ENCODE assay signal across 20 mouse cellular contexts in genomic region chr7:131653416-131653815, GRCm38 (mm10).
A peak's percentile ranks its signal among the peaks of the same experiment; 100 is the strongest.
DNase-seq lines count a peak whose midpoint lies in the region; ATAC-seq lines count a peak whose summit lies in the region.
"Had no signal": no experiment of that assay in that cellular context is flagged by ENCODE, and none has a peak within 500 bp of the region (broad histone marks: within the 10 kb centered on the region; RNA-seq: fewer than 3 reads in every experiment).

No protein-coding gene starts in this region.

- no peaks in the 10 kb centered on the region for H3K27me3 ChIP-seq in midbrain, embryonic 11.5 days (ENCODE audit: control insufficient read depth, insufficient read depth, low read length)
- no peaks in the 10 kb centered on the region; the same call in 1 of the 2 replicates for H3K27me3 ChIP-seq in midbrain, embryonic 14.5 days (ENCODE audit: control insufficient read depth, insufficient read depth, low read length)
- H3K27me3 ChIP-seq: embryonic facial prominence, embryonic 12.5 days had no signal

- ATAC-seq in midbrain, embryonic 11.5 days (ENCODE audit: low FRiP score): no peak
- no peak for ATAC-seq in midbrain, embryonic 14.5 days (ENCODE audit: low FRiP score, low TSS enrichment)
- ATAC-seq: CD4-positive, CD25-positive, alpha-beta regulatory T cell, adult 4 months; forebrain, embryonic 13.5 days; forebrain, embryonic 15.5 days; forebrain, postnatal 0 days had no signal

- no peak overlapping the region for H3K9ac ChIP-seq in midbrain, embryonic 11.5 days (ENCODE audit: low read length)
- H3K9ac ChIP-seq in midbrain, embryonic 14.5 days (replicated peaks; ENCODE audit: low read length): no peak overlapping the region
- H3K9ac ChIP-seq: embryonic facial prominence, embryonic 12.5 days; forebrain, embryonic 13.5 days; forebrain, embryonic 15.5 days; forebrain, postnatal 0 days had no signal

- H3K27ac ChIP-seq in midbrain, embryonic 11.5 days (ENCODE audit: low read depth, low read length): no peak overlapping the region
- no peak overlapping the region for H3K27ac ChIP-seq in midbrain, embryonic 14.5 days (replicated peaks; ENCODE audit: low read depth, low read length)
- H3K27ac ChIP-seq: embryonic facial prominence, embryonic 10.5 days; embryonic facial prominence, embryonic 12.5 days; forebrain, embryonic 13.5 days; forebrain, embryonic 15.5 days had no signal

- no peaks in the 10 kb centered on the region for H3K4me1 ChIP-seq in midbrain, embryonic 11.5 days (ENCODE audit: control insufficient read depth, insufficient read depth, low read length)
- 0 out of 2 replicates have a peak, but pooled peaks cover 5% of the 10 kb centered on the region for H3K4me1 ChIP-seq in midbrain, embryonic 14.5 days (ENCODE audit: control insufficient read depth, insufficient read depth, low read length)

- H3K36me3 ChIP-seq in midbrain, embryonic 11.5 days (ENCODE audit: control insufficient read depth, insufficient read depth, low read length): no peaks in the 10 kb centered on the region
- no peaks in the 10 kb centered on the region for H3K36me3 ChIP-seq in midbrain, embryonic 14.5 days (ENCODE audit: control insufficient read depth, insufficient read depth, low read length)
- H3K36me3 ChIP-seq: embryonic facial prominence, embryonic 10.5 days; embryonic facial prominence, embryonic 12.5 days; forebrain, embryonic 15.5 days; G1E had no signal

- DNase-seq in adrenal gland, adult (ENCODE audit: inconsistent age in 2 of 2, low spot score in 1 of 2): peak; percentile 82 to 88
- no peak for DNase-seq in adrenal gland, postnatal 4 days (ENCODE audit: low spot score in 2 of 2)
- peak; percentile 67 for DNase-seq in midbrain, embryonic 11.5 days (ENCODE audit: low spot score, missing footprints)
- DNase-seq in midbrain, embryonic 14.5 days: no peak
- DNase-seq in adrenal gland, postnatal 14 days: peak; percentile 36
- DNase-seq in MN1 (ENCODE audit: low spot score): no peak
- no peak for DNase-seq in urinary bladder, adult 2 months (ENCODE audit: low spot score)
- DNase-seq: B cell, adult 2 months; cerebellum, adult 11 months; cerebellum, adult 2 months; cerebellum, adult 9-10 months; cerebellum, postnatal 10 days; cerebellum, postnatal 25 days; forebrain, postnatal 0 days had no signal

- no peak overlapping the region for H3K4me3 ChIP-seq in midbrain, embryonic 11.5 days (ENCODE audit: low read depth, low read length)
- H3K4me3 ChIP-seq in midbrain, embryonic 14.5 days (replicated peaks; ENCODE audit: low read depth, low read length): no peak overlapping the region
- H3K4me3 ChIP-seq: embryonic facial prominence, embryonic 10.5 days; embryonic facial prominence, embryonic 12.5 days; forebrain, embryonic 13.5 days; forebrain, embryonic 15.5 days had no signal

- no peaks in the 10 kb centered on the region for H3K9me3 ChIP-seq in midbrain, embryonic 11.5 days (ENCODE audit: control insufficient read depth, low read length)
- no peaks in the 10 kb centered on the region for H3K9me3 ChIP-seq in midbrain, embryonic 14.5 days (ENCODE audit: control insufficient read depth, low read length)
- H3K9me3 ChIP-seq: embryonic facial prominence, embryonic 10.5 days; embryonic facial prominence, embryonic 12.5 days; forebrain, embryonic 13.5 days; forebrain, embryonic 15.5 days had no signal

- 89% methylated on average over 6 of the region's 6 CpGs for WGBS in midbrain, embryonic 11.5 days
- 94% methylated on average over 6 of the region's 6 CpGs for WGBS in midbrain, embryonic 14.5 days

- no peak overlapping the region for H3K4me2 ChIP-seq in midbrain, embryonic 11.5 days
- H3K4me2 ChIP-seq in midbrain, embryonic 14.5 days (ENCODE audit: low read length): no peak overlapping the region
- H3K4me2 ChIP-seq: embryonic facial prominence, embryonic 12.5 days; forebrain, embryonic 13.5 days; forebrain, embryonic 15.5 days had no signal

Comparison
In these comparisons a context has a peak if more than half of its experiments do, and no peak if none do; other contexts are left out.
1. DNase-seq: peak in adrenal gland, adult (2 of 2), midbrain, embryonic 11.5 days (single experiment) and adrenal gland, postnatal 14 days (single experiment); none in adrenal gland, postnatal 4 days (0 of 2), midbrain, embryonic 14.5 days (single experiment), MN1 (single experiment) and urinary bladder, adult 2 months (single experiment).